In genomic region chr5:30774601-30775371, GRCm38 (mm10) we compare ENCODE assay signal across 8 mouse cellular contexts. TPM values are rescaled to one million over a fixed set of nuclear protein-coding genes. Genes with fewer than 3 reads are reported as not detected.
A peak's percentile ranks its signal among the peaks of the same experiment; 100 is the strongest.
DNase-seq lines count a peak whose midpoint lies in the region; ATAC-seq lines count a peak whose summit lies in the region.

No protein-coding gene starts in this region.

- DNase-seq in MEL-GATA-1-ER (ENCODE audit: extremely low read depth, low read depth) = peak; percentile 60
- DNase-seq in cerebellum, adult 8-10 months = peak; percentile 94
- peak; percentile 83 for DNase-seq in forelimb bud, embryonic 11.5 days (ENCODE audit: low read depth, low spot score)
- peak; percentile 91 for DNase-seq in layer of hippocampus, adult 9-10 months (ENCODE audit: low spot score)
- DNase-seq in ovary, adult 18-20 months (ENCODE audit: low spot score) = peak; percentile 77
- DNase-seq in thymus, postnatal 10 days (ENCODE audit: low spot score in 2 of 2) = peak; percentile 57 to 80

- H3K9me3 ChIP-seq in lung, embryonic 15.5 days = no peaks in the 10 kb centered on the region

- peak; percentile 82 to 91 for ATAC-seq in hematopoietic stem cell, adult 5-6 weeks (replicated peaks in 1 of 2; ENCODE audit: insufficient read depth in 1 of 2, low FRiP score in 2 of 2, low TSS enrichment in 1 of 2, low read depth in 1 of 2, poor library complexity in 2 of 2, severe bottlenecking in 2 of 2)
- peak; percentile 77; the same call in 1 of the 2 replicates for ATAC-seq in lung, embryonic 15.5 days (ENCODE audit: borderline replicate concordance, extremely low read depth, low FRiP score, low TSS enrichment)

- peak overlapping the region; percentile 55 for H3K4me2 ChIP-seq in lung, embryonic 15.5 days

- peak overlapping the region; percentile 14; the same call in 1 of the 2 replicates for H3K9ac ChIP-seq in lung, embryonic 15.5 days

- WGBS in lung, embryonic 15.5 days = 10% methylated on average over 20 of the region's 20 CpGs

- peaks cover 9% of the 10 kb centered on the region; the same call in 1 of the 2 replicates for H3K27me3 ChIP-seq in lung, embryonic 15.5 days

- peak overlapping the region; percentile 26 for H3K4me3 ChIP-seq in lung, embryonic 15.5 days

- no peaks in the 10 kb centered on the region for H3K36me3 ChIP-seq in lung, embryonic 15.5 days

- H3K4me1 ChIP-seq in lung, embryonic 15.5 days = 0 out of 2 replicates have a peak, but pooled peaks cover 10% of the 10 kb centered on the region

- no peak overlapping the region for H3K27ac ChIP-seq in lung, embryonic 15.5 days

RNA-seq across cellular contexts. Expression of gene Mapre3, which starts 39.7 kb away (rescaled TPM):
- total RNA-seq in hematopoietic stem cell, adult 5-6 weeks (2017) = 0.88 and 2.8 TPM in 2 replicates
- 19.4 and 21.7 TPM in 2 replicates for polyA plus RNA-seq in lung, embryonic 15.5 days (2015; fragmentation: Nextera tagmentation; extraction: Ambion mirVana)
